Mouse (Mus musculus): ENCODE data around the gene Npas2. TPM values are rescaled to one million over a fixed set of nuclear protein-coding genes. Genes with fewer than 3 reads are reported as not detected.

Npas2 gene
- polyA plus RNA-seq, 1 experiment from 2014 or later: 1.8 TPM

DNA sequence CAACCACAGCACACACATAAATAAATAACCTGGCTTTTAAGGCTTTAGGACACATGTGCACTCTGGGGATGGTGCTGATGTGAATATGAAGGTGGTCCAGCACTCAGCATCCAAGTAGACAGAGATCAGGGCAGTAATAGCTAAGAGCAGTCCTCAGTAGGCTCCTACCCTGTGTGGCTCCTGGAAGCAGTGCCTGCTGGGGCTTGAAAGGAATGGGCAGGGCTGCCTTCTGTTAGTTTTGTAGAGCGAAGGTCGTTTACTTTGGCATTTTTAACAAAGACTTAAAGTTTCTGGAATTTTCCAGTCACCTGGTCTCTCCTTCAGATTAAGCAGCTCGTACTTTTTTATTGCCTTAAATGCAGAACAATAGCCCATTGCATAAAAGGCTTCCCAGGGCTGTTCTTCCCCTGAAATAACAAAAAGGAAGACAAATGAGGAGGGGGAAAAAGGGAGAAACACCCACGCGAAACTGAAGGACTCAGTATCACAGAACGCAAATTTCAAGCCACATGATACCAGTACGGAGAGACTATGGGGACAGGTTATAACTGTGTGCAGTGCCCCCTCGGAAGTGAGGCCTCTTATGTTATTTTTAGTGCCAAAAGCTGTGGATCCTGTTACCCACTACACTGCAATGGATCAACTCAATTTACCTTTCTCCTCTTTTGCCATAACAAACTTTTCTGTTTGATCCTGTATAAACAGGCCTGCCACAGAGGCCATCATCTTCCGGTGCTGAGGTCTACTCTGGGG is 44.1 kb downstream of the Npas2 start:
- Histone ChIP-seq H3K4me2 (ENCODE audit: low read depth, low read length) (no peak overlapping the region), H3K4me1 (ENCODE audit: control insufficient read depth, insufficient read depth, low read length) (0 out of 2 replicates have a peak, but pooled peaks cover 6% of the 10 kb centered on the region), H3K36me3 (ENCODE audit: control insufficient read depth, insufficient read depth, low read length) (no peaks in the 10 kb centered on the region), H3K27ac (ENCODE audit: low read length) (peak overlapping the region; percentile 89), H3K27me3 (ENCODE audit: control insufficient read depth, insufficient read depth, low read length) (no peaks in the 10 kb centered on the region), H3K9me3 (replicated peaks; ENCODE audit: control insufficient read depth, low read length) (no peaks in the 10 kb centered on the region), H3K4me3 (replicated peaks; ENCODE audit: low read length) (no peak overlapping the region), H3K9ac (ENCODE audit: low read length) (no peak overlapping the region)
- peak; percentile 83 for ATAC-seq (ENCODE audit: insufficient read depth, low FRiP score)
- WGBS: 40% methylated on average over 9 of the region's 9 CpGs

DNA sequence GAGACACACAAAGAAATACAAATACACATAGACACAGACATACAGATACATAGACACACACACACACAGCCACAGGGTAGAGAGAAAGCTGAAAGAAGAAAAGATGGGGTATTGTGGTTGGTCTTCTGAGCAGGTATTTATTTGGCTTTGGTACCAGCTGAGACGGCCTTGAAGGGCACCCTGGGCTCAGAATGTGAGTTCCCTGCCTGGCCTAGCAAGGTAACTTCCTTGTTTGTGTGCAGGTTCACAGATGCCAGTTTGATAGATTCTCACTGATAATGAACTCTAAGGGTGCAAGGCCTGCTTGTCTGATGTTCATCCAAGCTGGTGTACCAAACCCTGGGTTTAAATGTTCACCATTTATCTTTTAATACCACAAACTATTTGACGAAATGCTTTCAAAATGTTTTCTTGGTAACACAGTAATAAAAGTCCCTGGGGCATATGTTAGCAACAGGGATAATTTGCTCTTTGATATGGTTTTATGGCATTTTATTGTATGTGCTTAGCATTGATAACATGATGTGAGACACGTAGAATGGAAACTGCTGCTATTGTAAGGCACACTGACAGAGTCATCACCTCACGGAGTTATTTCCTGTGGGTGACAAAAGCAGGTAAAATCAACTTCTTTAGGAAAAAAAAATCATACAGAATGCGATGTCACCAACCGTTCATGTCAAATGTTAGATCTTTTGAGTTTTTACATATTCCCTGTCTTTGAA is 47.5 kb downstream of the Npas2 start:
- no peaks in the 10 kb centered on the region for H3K27me3 ChIP-seq (ENCODE audit: control insufficient read depth, insufficient read depth, low read length)
- H3K4me1 ChIP-seq (ENCODE audit: control insufficient read depth, insufficient read depth, low read length): 0 out of 2 replicates have a peak, but pooled peaks cover 7% of the 10 kb centered on the region
- no peaks in the 10 kb centered on the region for H3K36me3 ChIP-seq (ENCODE audit: control insufficient read depth, insufficient read depth, low read length)
- H3K4me3 ChIP-seq (replicated peaks; ENCODE audit: low read length): no peak overlapping the region
- 85% methylated on average over 6 of the region's 6 CpGs for WGBS
- H3K27ac ChIP-seq (ENCODE audit: low read length): no peak overlapping the region
- H3K9ac ChIP-seq (ENCODE audit: low read length): no peak overlapping the region
- H3K4me2 ChIP-seq (ENCODE audit: low read depth, low read length): no peak overlapping the region
- no peaks in the 10 kb centered on the region for H3K9me3 ChIP-seq (replicated peaks; ENCODE audit: control insufficient read depth, low read length)
- ATAC-seq (ENCODE audit: insufficient read depth, low FRiP score): no peak

DNA sequence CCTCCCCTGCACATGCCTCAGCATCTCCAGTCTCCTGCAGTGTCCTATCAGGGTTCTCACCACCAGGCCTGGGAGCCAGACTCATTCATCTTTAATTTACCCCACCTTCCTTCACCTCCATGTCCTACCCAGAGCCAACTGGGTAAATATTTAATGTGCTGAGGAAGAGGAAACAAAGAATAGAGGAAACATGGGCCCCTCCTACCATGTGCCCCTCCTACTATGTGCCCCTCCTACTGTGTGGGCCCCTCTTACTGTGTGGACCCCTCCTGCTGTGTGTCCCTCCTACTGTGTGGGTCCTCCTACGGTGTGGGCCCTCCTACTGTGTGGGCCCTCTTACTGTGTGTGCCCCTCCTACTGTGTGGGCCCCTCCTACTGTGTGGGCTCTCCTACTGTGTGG is 51.2 kb downstream of the Npas2 start:
- Histone ChIP-seq H3K27me3 (ENCODE audit: control insufficient read depth, insufficient read depth, low read length) (no peaks in the 10 kb centered on the region), H3K27ac (ENCODE audit: low read length) (no peak overlapping the region), H3K9me3 (replicated peaks; ENCODE audit: control insufficient read depth, low read length) (no peaks in the 10 kb centered on the region), H3K9ac (ENCODE audit: low read length) (no peak overlapping the region), H3K36me3 (ENCODE audit: control insufficient read depth, insufficient read depth, low read length) (no peaks in the 10 kb centered on the region), H3K4me3 (replicated peaks; ENCODE audit: low read length) (no peak overlapping the region), H3K4me1 (ENCODE audit: control insufficient read depth, insufficient read depth, low read length) (0 out of 2 replicates have a peak, but pooled peaks cover 7% of the 10 kb centered on the region), H3K4me2 (ENCODE audit: low read depth, low read length) (no peak overlapping the region)
- WGBS: 13% methylated on average over 1 of the region's 1 CpGs
- ATAC-seq (ENCODE audit: insufficient read depth, low FRiP score): peak; percentile 71

DNA sequence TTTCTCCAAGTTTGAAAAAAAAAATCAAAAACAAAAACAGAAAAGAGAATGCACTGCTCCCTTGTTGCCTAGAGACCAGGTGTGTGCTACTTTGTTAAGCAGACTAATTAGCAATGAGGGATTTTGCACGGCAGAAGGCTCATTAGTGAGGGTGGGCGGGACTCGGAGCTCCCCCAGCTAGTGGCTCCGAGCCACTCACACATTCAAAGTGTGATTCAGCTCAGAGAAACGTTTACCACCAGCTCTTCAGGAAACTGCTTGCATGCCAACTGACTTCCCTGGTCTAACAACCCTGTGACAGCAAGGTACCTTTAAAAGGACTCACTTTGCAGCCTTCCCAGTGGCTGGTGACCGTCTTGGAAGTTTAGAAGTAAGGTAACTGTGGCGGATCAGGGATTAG is 58.1 kb downstream of the Npas2 start:
- WGBS: 41% methylated on average over 7 of the region's 7 CpGs
- no peak overlapping the region for H3K27ac ChIP-seq (ENCODE audit: low read length)
- H3K4me2 ChIP-seq (ENCODE audit: low read depth, low read length): no peak overlapping the region
- H3K36me3 ChIP-seq (ENCODE audit: control insufficient read depth, insufficient read depth, low read length): no peaks in the 10 kb centered on the region
- no peak overlapping the region for H3K4me3 ChIP-seq (replicated peaks; ENCODE audit: low read length)
- H3K9me3 ChIP-seq (replicated peaks; ENCODE audit: control insufficient read depth, low read length): no peaks in the 10 kb centered on the region
- no peaks in the 10 kb centered on the region for H3K27me3 ChIP-seq (ENCODE audit: control insufficient read depth, insufficient read depth, low read length)
- ATAC-seq (ENCODE audit: insufficient read depth, low FRiP score): no peak
- no peak overlapping the region for H3K9ac ChIP-seq (ENCODE audit: low read length)
- no peaks in the 10 kb centered on the region for H3K4me1 ChIP-seq (ENCODE audit: control insufficient read depth, insufficient read depth, low read length)

DNA sequence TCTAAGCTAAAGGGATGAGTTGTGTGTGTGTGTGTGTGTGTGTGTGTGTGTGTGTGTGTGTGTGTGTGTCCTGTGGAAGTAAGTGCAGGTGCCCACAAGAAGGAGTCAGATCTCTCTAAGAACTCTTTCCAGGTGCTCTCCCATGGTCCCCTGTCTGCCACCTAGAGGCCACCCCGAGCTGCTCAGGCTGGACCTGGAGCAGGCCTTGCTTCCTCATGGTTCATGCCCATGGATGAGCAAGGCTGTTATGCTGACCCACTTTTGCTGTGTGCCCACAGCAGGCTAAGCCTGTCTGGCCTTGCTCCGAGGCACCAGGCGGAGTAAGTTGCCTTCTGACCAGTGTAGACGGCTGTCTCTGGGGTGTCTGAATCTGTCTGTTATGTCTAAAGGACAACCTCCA is 60.2 kb downstream of the Npas2 start:
- Histone ChIP-seq H3K27ac (ENCODE audit: low read length) (no peak overlapping the region), H3K4me1 (ENCODE audit: control insufficient read depth, insufficient read depth, low read length) (no peaks in the 10 kb centered on the region), H3K9ac (ENCODE audit: low read length) (no peak overlapping the region), H3K4me3 (replicated peaks; ENCODE audit: low read length) (no peak overlapping the region), H3K9me3 (replicated peaks; ENCODE audit: control insufficient read depth, low read length) (no peaks in the 10 kb centered on the region), H3K36me3 (ENCODE audit: control insufficient read depth, insufficient read depth, low read length) (no peaks in the 10 kb centered on the region), H3K4me2 (ENCODE audit: low read depth, low read length) (no peak overlapping the region), H3K27me3 (ENCODE audit: control insufficient read depth, insufficient read depth, low read length) (no peaks in the 10 kb centered on the region)
- ATAC-seq (ENCODE audit: insufficient read depth, low FRiP score): peak; percentile 25; the same call in 1 of the 2 replicates
- WGBS: 70% methylated on average over 4 of the region's 4 CpGs

DNA sequence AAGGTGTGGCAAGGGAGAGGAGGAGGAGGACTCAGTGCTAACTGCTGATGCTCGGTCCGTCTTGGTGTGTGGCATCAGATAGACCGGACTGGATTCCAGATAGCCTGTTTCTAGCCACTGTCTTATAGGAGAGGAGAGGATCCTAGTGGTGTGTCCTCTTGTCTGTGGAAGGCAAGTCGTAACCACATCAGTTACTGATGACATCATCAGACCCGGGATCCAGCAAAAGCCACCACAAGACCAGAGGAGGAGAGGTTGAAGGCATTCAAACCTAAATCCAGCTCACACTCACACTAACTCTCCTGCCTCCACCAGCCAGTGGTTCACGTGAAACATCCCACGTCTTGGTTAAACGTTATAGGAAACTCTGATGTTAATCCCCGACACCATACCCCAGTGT is 62.5 kb downstream of the Npas2 start:
- Histone ChIP-seq H3K27ac (ENCODE audit: low read length) (no peak overlapping the region), H3K27me3 (ENCODE audit: control insufficient read depth, insufficient read depth, low read length) (no peaks in the 10 kb centered on the region), H3K4me1 (ENCODE audit: control insufficient read depth, insufficient read depth, low read length) (no peaks in the 10 kb centered on the region), H3K9me3 (replicated peaks; ENCODE audit: control insufficient read depth, low read length) (no peaks in the 10 kb centered on the region), H3K36me3 (ENCODE audit: control insufficient read depth, insufficient read depth, low read length) (no peaks in the 10 kb centered on the region), H3K4me3 (replicated peaks; ENCODE audit: low read length) (no peak overlapping the region), H3K4me2 (ENCODE audit: low read depth, low read length) (no peak overlapping the region), H3K9ac (ENCODE audit: low read length) (no peak overlapping the region)
- 82% methylated on average over 9 of the region's 9 CpGs for WGBS
- ATAC-seq (ENCODE audit: insufficient read depth, low FRiP score): no peak

DNA sequence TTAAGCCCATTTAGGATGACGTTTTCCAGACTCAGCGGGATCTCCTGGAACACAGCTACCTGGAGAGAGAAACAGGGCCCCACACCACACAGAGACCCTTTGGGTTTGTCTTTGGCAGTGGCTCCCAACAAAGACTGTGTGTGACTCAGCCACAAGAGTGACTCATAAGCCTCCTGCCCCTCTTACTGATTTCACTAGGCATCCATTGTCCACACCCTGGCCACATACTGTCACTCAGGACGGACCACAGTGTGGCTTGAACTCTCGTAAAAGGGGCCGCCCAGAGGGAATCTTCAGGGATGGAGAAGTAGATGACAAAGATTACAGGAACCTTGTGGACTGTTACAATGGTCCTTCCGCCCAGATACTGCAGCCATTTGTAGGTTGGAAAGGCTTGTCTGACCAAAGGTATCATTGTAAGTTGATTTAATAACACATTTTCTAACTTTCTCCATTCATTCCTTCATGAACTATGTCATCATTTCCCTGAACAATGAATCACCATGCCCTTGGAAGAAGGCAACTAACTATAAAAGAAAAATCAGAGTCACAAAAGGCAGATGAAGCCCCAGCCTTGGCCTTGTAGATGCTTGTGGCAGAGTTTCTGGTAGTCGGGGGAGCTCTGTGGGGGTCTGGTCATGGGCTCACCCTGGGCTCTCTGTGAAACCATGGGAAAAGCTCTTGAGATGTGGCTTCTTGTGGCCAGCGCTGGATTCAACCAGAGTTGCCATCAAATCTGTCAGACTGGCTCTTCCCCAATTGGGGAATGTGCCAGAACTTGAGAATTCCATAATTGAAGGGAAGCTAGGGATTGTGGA is 63.2 kb downstream of the Npas2 start:
- WGBS: 79% methylated on average over 8 of the region's 8 CpGs
- no peaks in the 10 kb centered on the region for H3K27me3 ChIP-seq (ENCODE audit: control insufficient read depth, insufficient read depth, low read length)
- no peak overlapping the region for H3K27ac ChIP-seq (ENCODE audit: low read length)
- no peaks in the 10 kb centered on the region for H3K9me3 ChIP-seq (replicated peaks; ENCODE audit: control insufficient read depth, low read length)
- H3K9ac ChIP-seq (ENCODE audit: low read length): no peak overlapping the region
- H3K36me3 ChIP-seq (ENCODE audit: control insufficient read depth, insufficient read depth, low read length): no peaks in the 10 kb centered on the region
- H3K4me2 ChIP-seq (ENCODE audit: low read depth, low read length): no peak overlapping the region
- ATAC-seq (ENCODE audit: insufficient read depth, low FRiP score): no peak
- H3K4me1 ChIP-seq (ENCODE audit: control insufficient read depth, insufficient read depth, low read length): no peaks in the 10 kb centered on the region
- H3K4me3 ChIP-seq (replicated peaks; ENCODE audit: low read length): no peak overlapping the region

DNA sequence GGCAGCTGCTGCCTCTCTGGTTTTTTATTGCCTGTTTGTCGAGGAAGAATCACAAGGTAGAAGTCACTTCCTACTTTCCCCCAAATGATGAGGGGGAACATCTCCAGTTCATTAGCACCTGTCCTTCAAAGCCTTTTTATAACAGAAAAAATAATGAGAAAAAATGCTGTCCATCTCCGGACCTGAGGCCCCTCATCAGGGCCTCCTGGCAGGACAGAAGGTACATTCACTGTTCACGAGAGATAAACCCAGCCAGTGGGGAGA is 63.7 kb downstream of the Npas2 start:
- Histone ChIP-seq H3K27me3 (ENCODE audit: control insufficient read depth, insufficient read depth, low read length) (no peaks in the 10 kb centered on the region), H3K36me3 (ENCODE audit: control insufficient read depth, insufficient read depth, low read length) (no peaks in the 10 kb centered on the region), H3K4me2 (ENCODE audit: low read depth, low read length) (no peak overlapping the region), H3K4me3 (replicated peaks; ENCODE audit: low read length) (no peak overlapping the region), H3K9ac (ENCODE audit: low read length) (no peak overlapping the region), H3K9me3 (replicated peaks; ENCODE audit: control insufficient read depth, low read length) (no peaks in the 10 kb centered on the region), H3K27ac (ENCODE audit: low read length) (no peak overlapping the region), H3K4me1 (ENCODE audit: control insufficient read depth, insufficient read depth, low read length) (no peaks in the 10 kb centered on the region)
- WGBS: 60% methylated on average over 3 of the region's 3 CpGs
- ATAC-seq (ENCODE audit: insufficient read depth, low FRiP score): no peak

DNA sequence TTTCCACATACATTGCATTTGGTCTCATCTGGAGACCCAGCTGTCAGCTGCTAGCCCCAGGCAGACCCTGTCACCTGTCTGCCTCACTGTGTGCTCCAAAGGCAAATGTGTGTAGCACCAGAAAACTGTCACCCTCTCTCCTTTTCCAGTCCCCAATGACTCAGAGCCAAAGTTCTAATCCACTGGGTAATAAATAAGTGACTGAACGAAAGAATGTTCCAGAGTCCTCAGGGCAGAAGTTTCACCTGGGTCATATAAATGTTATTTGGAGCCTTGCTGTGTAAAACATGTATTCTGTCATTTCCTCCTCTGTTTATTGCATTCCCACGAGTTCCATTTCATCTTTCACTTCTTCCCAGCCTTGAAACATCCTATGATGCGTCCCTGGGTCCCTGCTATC is 66.1 kb downstream of the Npas2 start:
- Histone ChIP-seq H3K4me3 (replicated peaks; ENCODE audit: low read length) (no peak overlapping the region), H3K4me1 (ENCODE audit: control insufficient read depth, insufficient read depth, low read length) (no peaks in the 10 kb centered on the region), H3K9me3 (replicated peaks; ENCODE audit: control insufficient read depth, low read length) (no peaks in the 10 kb centered on the region), H3K27me3 (ENCODE audit: control insufficient read depth, insufficient read depth, low read length) (no peaks in the 10 kb centered on the region), H3K36me3 (ENCODE audit: control insufficient read depth, insufficient read depth, low read length) (no peaks in the 10 kb centered on the region), H3K9ac (ENCODE audit: low read length) (no peak overlapping the region), H3K27ac (ENCODE audit: low read length) (no peak overlapping the region), H3K4me2 (ENCODE audit: low read depth, low read length) (no peak overlapping the region)
- WGBS: 58% methylated on average over 3 of the region's 3 CpGs
- no peak for ATAC-seq (ENCODE audit: insufficient read depth, low FRiP score)

Measured in stomach, embryonic 16.5 days (tissue).